In the genomic region with DNA sequence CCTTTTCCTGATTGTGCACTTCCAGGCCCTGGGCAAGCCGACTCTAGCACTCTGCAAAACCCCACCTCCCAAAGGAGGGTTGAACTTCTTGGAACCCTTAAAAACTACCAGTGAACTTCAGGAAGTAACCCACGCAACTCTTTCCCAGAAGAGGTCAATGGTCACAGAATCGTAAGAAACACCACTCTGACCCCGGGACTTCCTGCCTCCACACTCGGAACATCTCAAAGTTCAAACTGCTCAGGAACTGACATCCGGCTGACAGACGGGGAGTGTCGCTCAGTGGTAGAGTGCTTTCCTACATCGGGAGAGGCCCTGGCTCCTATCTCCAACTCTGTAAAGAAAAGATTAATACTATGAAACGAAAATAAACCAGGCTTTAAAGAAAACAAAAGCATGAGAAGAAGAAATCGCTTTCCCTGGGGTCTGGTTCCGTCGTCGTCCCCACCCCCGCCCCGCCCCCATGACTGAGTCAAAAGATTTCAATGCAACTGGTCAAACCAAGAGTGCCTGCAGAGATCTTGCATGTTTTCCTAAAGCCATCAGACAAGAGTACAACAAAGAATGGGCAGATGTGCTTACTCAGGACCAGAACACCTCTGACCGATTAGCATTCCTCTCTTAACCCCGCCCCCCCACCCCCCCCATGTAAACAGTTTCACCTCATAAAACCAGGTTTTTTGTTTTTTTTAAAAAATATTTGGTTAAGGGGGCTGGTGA, we compare ENCODE assay signal across 8 mouse cellular contexts. TPM values are rescaled to one million over a fixed set of nuclear protein-coding genes. Genes with fewer than 3 reads are reported as not detected.
DNase-seq lines count a peak whose midpoint lies in the region; ATAC-seq and TF ChIP-seq lines count a peak whose summit lies in the region.

No protein-coding gene starts in this region.

- no peaks in the 10 kb centered on the region for H3K4me1 ChIP-seq in neural tube, embryonic 11.5 days (ENCODE audit: control insufficient read depth, insufficient read depth, low read length)
- no peaks in the 10 kb centered on the region for H3K4me1 ChIP-seq in neural tube, embryonic 15.5 days
- H3K4me1 ChIP-seq in embryonic fibroblast, embryonic 13.5 days (ENCODE audit: control insufficient read depth, insufficient read depth, low read length), result no peaks in the 10 kb centered on the region
- peaks cover 16% of the 10 kb centered on the region; the same call in 1 of the 2 replicates for H3K4me1 ChIP-seq in lung, embryonic 15.5 days
- H3K4me1 ChIP-seq in forebrain, embryonic 15.5 days, result no peaks in the 10 kb centered on the region

- no peaks in the 10 kb centered on the region for H3K27me3 ChIP-seq in neural tube, embryonic 11.5 days (ENCODE audit: control insufficient read depth, insufficient read depth, low read length)
- no peaks in the 10 kb centered on the region for H3K27me3 ChIP-seq in neural tube, embryonic 15.5 days (replicated peaks)
- no peaks in the 10 kb centered on the region for H3K27me3 ChIP-seq in lung, embryonic 15.5 days
- no peaks in the 10 kb centered on the region for H3K27me3 ChIP-seq in forebrain, embryonic 15.5 days

- H3K27ac ChIP-seq in neural tube, embryonic 11.5 days (ENCODE audit: low read depth, low read length), result no peak overlapping the region
- no peak overlapping the region for H3K27ac ChIP-seq in neural tube, embryonic 15.5 days (replicated peaks)
- H3K27ac ChIP-seq in embryonic fibroblast, embryonic 13.5 days (ENCODE audit: insufficient read depth, low read length), result peak overlapping the region; percentile 30; the same call in 1 of the 2 replicates
- peak overlapping the region; percentile 29; the same call in 1 of the 2 replicates for H3K27ac ChIP-seq in lung, embryonic 15.5 days
- no peak overlapping the region for H3K27ac ChIP-seq in forebrain, embryonic 15.5 days (replicated peaks)

- H3K9ac ChIP-seq in neural tube, embryonic 11.5 days (ENCODE audit: low read length), result no peak overlapping the region
- H3K9ac ChIP-seq in neural tube, embryonic 15.5 days (replicated peaks), result no peak overlapping the region
- H3K9ac ChIP-seq in lung, embryonic 15.5 days, result no peak overlapping the region
- no peak overlapping the region for H3K9ac ChIP-seq in forebrain, embryonic 15.5 days (replicated peaks)

- DNase-seq in neural tube, embryonic 11.5 days (ENCODE audit: low spot score), result peak; percentile 20
- peak; percentile 82 for DNase-seq in kidney, adult 11 months
- peak; percentile 89 for DNase-seq in yolk sac, embryonic 10.5 days (ENCODE audit: low spot score)
- DNase-seq in layer of hippocampus, adult 9-10 months (ENCODE audit: low spot score), result no peak

- no peak overlapping the region for H3K4me2 ChIP-seq in neural tube, embryonic 11.5 days (ENCODE audit: low read depth)
- H3K4me2 ChIP-seq in neural tube, embryonic 15.5 days, result no peak overlapping the region
- peak overlapping the region; percentile 48 for H3K4me2 ChIP-seq in lung, embryonic 15.5 days
- no peak overlapping the region for H3K4me2 ChIP-seq in forebrain, embryonic 15.5 days (replicated peaks)

- no peaks in the 10 kb centered on the region for H3K36me3 ChIP-seq in neural tube, embryonic 11.5 days (ENCODE audit: control insufficient read depth, insufficient read depth, low read length)
- no peaks in the 10 kb centered on the region for H3K36me3 ChIP-seq in neural tube, embryonic 15.5 days
- H3K36me3 ChIP-seq in lung, embryonic 15.5 days, result no peaks in the 10 kb centered on the region
- no peaks in the 10 kb centered on the region for H3K36me3 ChIP-seq in forebrain, embryonic 15.5 days

- no peak for TF ChIP-seq CTCF in embryonic fibroblast, embryonic 13.5 days (IDR thresholded peaks at IDR 0.05; ENCODE audit: borderline replicate concordance, insufficient read depth, low read length)

- H3K4me3 ChIP-seq in neural tube, embryonic 11.5 days (ENCODE audit: low read depth, low read length), result no peak overlapping the region
- H3K4me3 ChIP-seq in neural tube, embryonic 15.5 days (replicated peaks), result no peak overlapping the region
- no peak overlapping the region for H3K4me3 ChIP-seq in embryonic fibroblast, embryonic 13.5 days (ENCODE audit: insufficient read depth, low read length)
- H3K4me3 ChIP-seq in lung, embryonic 15.5 days, result peak overlapping the region; percentile 24
- H3K4me3 ChIP-seq in forebrain, embryonic 15.5 days, result no peak overlapping the region

- no peak for ATAC-seq in neural tube, embryonic 11.5 days (ENCODE audit: insufficient read depth, low FRiP score, low TSS enrichment)
- no peak for ATAC-seq in neural tube, embryonic 15.5 days (ENCODE audit: low FRiP score)
- peak; percentile 57; the same call in 1 of the 2 replicates for ATAC-seq in lung, embryonic 15.5 days (ENCODE audit: borderline replicate concordance, extremely low read depth, low FRiP score, low TSS enrichment)
- ATAC-seq in forebrain, embryonic 15.5 days (replicated peaks), result no peak

- WGBS in neural tube, embryonic 11.5 days, result 41% methylated on average over 18 of the region's 18 CpGs
- 51% methylated on average over 18 of the region's 18 CpGs for WGBS in neural tube, embryonic 15.5 days
- WGBS in lung, embryonic 15.5 days, result 14% methylated on average over 18 of the region's 18 CpGs
- WGBS in forebrain, embryonic 15.5 days, result 42% methylated on average over 18 of the region's 18 CpGs

- no peaks in the 10 kb centered on the region for H3K9me3 ChIP-seq in neural tube, embryonic 11.5 days (ENCODE audit: control insufficient read depth, low read length)
- no peaks in the 10 kb centered on the region for H3K9me3 ChIP-seq in neural tube, embryonic 15.5 days (replicated peaks)
- no peaks in the 10 kb centered on the region for H3K9me3 ChIP-seq in lung, embryonic 15.5 days
- no peaks in the 10 kb centered on the region for H3K9me3 ChIP-seq in forebrain, embryonic 15.5 days

- TF ChIP-seq POLR2A in embryonic fibroblast, embryonic 13.5 days (IDR thresholded peaks at IDR 0.05; ENCODE audit: low read depth, low read length), result no peak

RNA-seq across cellular contexts. Expression of a gene that starts 14.4 kb away (rescaled TPM):
- polyA plus RNA-seq in neural tube, embryonic 11.5 days (2014; fragmentation: Nextera tagmentation; extraction: Ambion mirVana), result 150 and 165 TPM in 2 replicates
- 154 and 184 TPM in 2 replicates for polyA plus RNA-seq in neural tube, embryonic 15.5 days (2015; fragmentation: Nextera tagmentation; extraction: Ambion mirVana)
- polyA plus RNA-seq in embryonic fibroblast, embryonic 13.5 days (2011; ENCODE audit: insufficient read length, low read depth, missing spikeins), result 108 and 121 TPM in 2 replicates
- 211 and 229 TPM in 2 replicates for polyA plus RNA-seq in lung, embryonic 15.5 days (2015; fragmentation: Nextera tagmentation; extraction: Ambion mirVana)
- polyA plus RNA-seq in forebrain, embryonic 15.5 days (2015; fragmentation: Nextera tagmentation; extraction: Ambion mirVana), result 128 and 135 TPM in 2 replicates

RNA-seq across cellular contexts. Expression of a gene that starts 36.0 kb away (rescaled TPM):
- 26.4 and 28.2 TPM in 2 replicates for polyA plus RNA-seq in neural tube, embryonic 11.5 days (2014; fragmentation: Nextera tagmentation; extraction: Ambion mirVana)
- polyA plus RNA-seq in neural tube, embryonic 15.5 days (2015; fragmentation: Nextera tagmentation; extraction: Ambion mirVana), result 11.2 and 13.0 TPM in 2 replicates
- 6.5 and 10.4 TPM in 2 replicates for polyA plus RNA-seq in embryonic fibroblast, embryonic 13.5 days (2011; ENCODE audit: insufficient read length, low read depth, missing spikeins)
- polyA plus RNA-seq in lung, embryonic 15.5 days (2015; fragmentation: Nextera tagmentation; extraction: Ambion mirVana), result 20.8 and 22.3 TPM in 2 replicates
- polyA plus RNA-seq in forebrain, embryonic 15.5 days (2015; fragmentation: Nextera tagmentation; extraction: Ambion mirVana), result 15.4 and 15.8 TPM in 2 replicates

Comparison
In these comparisons a context has a peak if more than half of its experiments do, and no peak if none do; other contexts are left out.
1. H3K27ac ChIP-seq: peak in embryonic fibroblast, embryonic 13.5 days (single experiment) and lung, embryonic 15.5 days (single experiment); none in neural tube, embryonic 11.5 days (single experiment), neural tube, embryonic 15.5 days (single experiment) and forebrain, embryonic 15.5 days (single experiment).